Mouse (Mus musculus): ENCODE results near the gene Kif21b.

GRCm38 (mm10) chr1:136120263-136120603 is 11.0 kb upstream of the Kif21b start:
- TF ChIP-seq GATA1 (IDR thresholded peaks at IDR 0.05; ENCODE audit: low read length) (no peak), TAL1 (IDR thresholded peaks at IDR 0.05; ENCODE audit: low read length) (no peak)

Measured in erythroblast, embryonic 14.5 days (primary cell).